Mouse (Mus musculus): ENCODE data around the gene Tex29. TPM values are rescaled to one million over a fixed set of nuclear protein-coding genes. Genes with fewer than 3 reads are reported as not detected.

Tex29 gene
- polyA plus RNA-seq (2015; fragmentation: Nextera tagmentation; extraction: Ambion mirVana): 1.5 TPM in 2 replicates

DNA sequence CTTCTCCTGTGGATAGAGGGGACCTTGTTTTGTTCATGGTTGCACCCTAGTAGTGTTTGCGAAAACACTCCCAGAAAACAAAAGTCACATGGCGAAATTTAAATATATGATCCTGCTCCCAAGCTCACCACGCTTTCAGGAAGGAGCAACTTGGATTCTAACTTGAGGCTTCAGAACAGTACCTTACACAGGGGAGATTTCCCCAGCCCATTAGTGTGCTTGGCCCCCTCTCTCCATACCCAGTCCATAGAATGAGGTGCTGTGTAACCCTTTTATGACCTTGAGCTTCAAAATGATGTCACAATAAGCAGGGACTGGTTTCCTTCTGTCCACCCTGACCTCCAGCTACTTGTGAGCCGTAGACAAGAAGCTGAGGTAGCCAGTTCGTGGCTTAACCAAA is at the start of gene Tex29:
Gene Tex29, plus strand, starts transcription at position 301 of the 400 bp plus-strand sequence.
- Histone ChIP-seq H3K4me1 (replicated peaks; ENCODE audit: insufficient read depth, low read length) (no peaks in the 10 kb centered on the region), H3K9ac (ENCODE audit: low read depth, low read length) (no peak within 1 kb of the TSS), H3K27ac (no peak within 1 kb of the TSS), H3K27me3 (ENCODE audit: insufficient read depth, low read length) (no peaks in the 10 kb centered on the region), H3K4me2 (ENCODE audit: low read length) (no peak within 1 kb of the TSS), H3K9me3 (replicated peaks; ENCODE audit: low read length) (no peaks in the 10 kb centered on the region), H3K4me3 (replicated peaks; ENCODE audit: low read depth, low read length) (no peak within 1 kb of the TSS), H3K36me3 (ENCODE audit: insufficient read depth, low read length) (0 out of 2 replicates have a peak, but pooled peaks cover 3% of the 10 kb centered on the region)
- no peak for ATAC-seq (replicated peaks; ENCODE audit: low FRiP score, low read depth)
- no peak for TF ChIP-seq CTCF (IDR thresholded peaks at IDR 0.05; ENCODE audit: low read depth)
- DNase-seq (ENCODE audit: low spot score): no peak
- 81% methylated on average over 5 of the region's 5 CpGs for WGBS

DNA sequence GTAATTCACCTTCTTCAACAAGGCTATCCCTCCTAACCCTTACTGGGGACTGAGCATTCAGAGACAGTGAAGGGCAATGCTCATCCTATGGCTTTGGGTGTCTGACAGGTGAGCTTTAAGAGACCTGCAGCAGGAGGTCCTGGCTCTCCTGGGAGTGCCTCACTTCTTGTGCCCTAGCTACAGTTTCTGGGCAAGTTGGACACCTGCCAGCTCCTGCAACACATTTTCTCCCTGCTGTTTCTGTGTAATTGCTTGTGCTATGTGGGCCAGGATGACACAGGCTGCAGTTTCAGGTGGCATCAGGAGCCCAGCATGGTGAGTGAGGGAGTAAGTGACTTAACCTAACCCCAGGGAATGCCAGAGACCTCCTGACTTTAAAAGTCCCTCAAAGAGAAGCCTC is 45.3 kb upstream of the Tex29 start:
- TF ChIP-seq CTCF (IDR thresholded peaks at IDR 0.05; ENCODE audit: low read depth): no peak
- Histone ChIP-seq H3K4me1 (replicated peaks; ENCODE audit: insufficient read depth, low read length) (no peaks in the 10 kb centered on the region; the same call in 1 of the 2 replicates), H3K4me3 (replicated peaks; ENCODE audit: low read depth, low read length) (no peak overlapping the region), H3K4me2 (ENCODE audit: low read length) (no peak overlapping the region), H3K9me3 (replicated peaks; ENCODE audit: low read length) (no peaks in the 10 kb centered on the region), H3K27me3 (ENCODE audit: insufficient read depth, low read length) (no peaks in the 10 kb centered on the region), H3K9ac (ENCODE audit: low read depth, low read length) (no peak overlapping the region), H3K27ac (no peak overlapping the region), H3K36me3 (ENCODE audit: insufficient read depth, low read length) (peaks cover 18% of the 10 kb centered on the region; the same call in 1 of the 2 replicates)
- DNase-seq (ENCODE audit: low spot score) (no peak), ATAC-seq (replicated peaks; ENCODE audit: low FRiP score, low read depth) (no peak)

DNA sequence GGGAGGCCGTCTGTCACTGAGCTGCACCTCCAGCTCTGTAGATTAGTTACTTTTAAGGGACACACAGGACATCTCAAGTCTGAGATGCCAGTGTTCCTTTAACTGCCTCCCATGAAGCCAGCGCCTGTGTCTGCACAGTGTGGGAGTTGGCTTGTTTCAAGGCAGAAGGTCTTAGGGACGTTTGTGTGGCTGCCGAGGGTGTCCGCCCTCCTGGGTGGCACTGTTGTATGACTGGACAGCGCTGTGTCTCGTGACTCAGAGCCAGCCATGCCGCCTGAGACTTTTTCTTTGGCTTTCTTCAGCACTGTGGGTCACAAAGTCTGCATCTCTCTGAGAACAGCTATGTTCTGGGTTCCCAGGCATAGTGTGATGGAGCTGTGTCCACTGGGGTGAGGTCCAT is 43.1 kb upstream of the Tex29 start:
- no peak overlapping the region for H3K9ac ChIP-seq (ENCODE audit: low read depth, low read length)
- no peaks in the 10 kb centered on the region for H3K9me3 ChIP-seq (replicated peaks; ENCODE audit: low read length)
- no peaks in the 10 kb centered on the region; the same call in 1 of the 2 replicates for H3K4me1 ChIP-seq (replicated peaks; ENCODE audit: insufficient read depth, low read length)
- no peak overlapping the region for H3K4me2 ChIP-seq (ENCODE audit: low read length)
- TF ChIP-seq CTCF (IDR thresholded peaks at IDR 0.05; ENCODE audit: low read depth): no peak
- H3K27me3 ChIP-seq (ENCODE audit: insufficient read depth, low read length): no peaks in the 10 kb centered on the region
- H3K27ac ChIP-seq: no peak overlapping the region
- DNase-seq (ENCODE audit: low spot score) (no peak), ATAC-seq (replicated peaks; ENCODE audit: low FRiP score, low read depth) (peak; percentile 80)
- H3K4me3 ChIP-seq (replicated peaks; ENCODE audit: low read depth, low read length): no peak overlapping the region
- WGBS: 64% methylated on average over 8 of the region's 8 CpGs
- 0 out of 2 replicates have a peak, but pooled peaks cover 10% of the 10 kb centered on the region for H3K36me3 ChIP-seq (ENCODE audit: insufficient read depth, low read length)

DNA sequence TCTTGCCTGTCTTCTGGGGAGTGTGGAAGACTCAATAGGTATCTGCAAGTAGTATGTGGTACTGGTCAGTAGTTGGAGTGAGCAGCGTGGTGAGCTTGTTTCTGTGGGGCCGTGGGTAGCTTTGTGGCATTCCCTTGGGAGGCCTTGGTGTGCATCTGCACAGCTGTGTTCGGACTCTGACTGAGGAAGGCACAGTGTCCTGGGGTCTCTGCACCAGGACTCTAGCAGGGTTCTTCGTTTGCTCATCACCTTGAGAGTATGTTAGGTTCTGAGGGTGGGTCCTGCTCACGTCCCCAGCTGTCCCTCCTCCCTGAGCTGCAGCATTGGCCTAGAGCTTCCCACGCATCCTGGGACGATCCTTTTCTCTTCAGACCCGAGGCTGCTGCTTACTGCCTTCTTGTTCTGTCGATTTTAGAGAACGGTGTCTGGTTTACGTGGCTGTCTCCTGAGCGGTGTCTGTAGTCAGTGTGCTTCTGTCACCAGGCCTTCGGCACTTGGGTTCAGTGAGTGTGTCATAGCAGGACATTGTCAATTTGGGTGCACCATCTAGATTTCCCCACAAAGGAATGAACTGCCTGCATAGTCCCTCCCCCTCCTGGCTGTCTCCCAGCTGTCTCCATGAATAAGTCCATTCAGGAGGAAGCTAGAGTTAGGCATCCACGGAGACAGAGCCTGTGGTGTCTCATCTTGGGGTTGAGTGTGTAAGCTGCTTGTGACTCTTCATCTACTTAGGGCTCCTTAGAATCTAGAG is 42.4 kb upstream of the Tex29 start:
- Histone ChIP-seq H3K27ac (no peak overlapping the region), H3K9me3 (replicated peaks; ENCODE audit: low read length) (no peaks in the 10 kb centered on the region), H3K9ac (ENCODE audit: low read depth, low read length) (no peak overlapping the region), H3K36me3 (ENCODE audit: insufficient read depth, low read length) (peaks cover 11% of the 10 kb centered on the region; the same call in 1 of the 2 replicates), H3K4me3 (replicated peaks; ENCODE audit: low read depth, low read length) (no peak overlapping the region), H3K27me3 (ENCODE audit: insufficient read depth, low read length) (no peaks in the 10 kb centered on the region), H3K4me1 (replicated peaks; ENCODE audit: insufficient read depth, low read length) (no peaks in the 10 kb centered on the region; the same call in 1 of the 2 replicates), H3K4me2 (ENCODE audit: low read length) (no peak overlapping the region)
- ATAC-seq (replicated peaks; ENCODE audit: low FRiP score, low read depth): no peak; the same call in 1 of the 2 replicates
- TF ChIP-seq CTCF (IDR thresholded peaks at IDR 0.05; ENCODE audit: low read depth): no peak
- WGBS: 81% methylated on average over 14 of the region's 14 CpGs
- no peak for DNase-seq (ENCODE audit: low spot score)

DNA sequence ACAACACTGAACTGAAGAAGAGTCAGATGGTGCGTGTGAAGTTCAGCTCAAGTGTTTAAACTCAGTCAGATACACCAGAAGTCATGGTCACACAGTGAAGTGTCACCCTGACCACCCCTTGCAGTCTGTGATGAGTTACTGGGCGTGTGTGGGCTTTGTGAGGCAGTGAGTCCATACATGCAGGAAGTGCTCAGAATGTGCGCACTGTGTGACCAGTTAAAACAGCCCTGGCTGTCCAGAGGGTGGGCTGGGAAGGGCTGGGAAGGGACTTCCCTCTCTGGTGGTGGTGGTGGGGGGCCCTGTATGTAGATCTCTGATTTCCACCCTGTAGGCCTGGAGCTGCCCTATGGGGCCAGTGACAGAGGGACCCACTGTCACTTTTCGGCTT is 41.8 kb upstream of the Tex29 start:
- H3K27ac ChIP-seq: no peak overlapping the region

DNA sequence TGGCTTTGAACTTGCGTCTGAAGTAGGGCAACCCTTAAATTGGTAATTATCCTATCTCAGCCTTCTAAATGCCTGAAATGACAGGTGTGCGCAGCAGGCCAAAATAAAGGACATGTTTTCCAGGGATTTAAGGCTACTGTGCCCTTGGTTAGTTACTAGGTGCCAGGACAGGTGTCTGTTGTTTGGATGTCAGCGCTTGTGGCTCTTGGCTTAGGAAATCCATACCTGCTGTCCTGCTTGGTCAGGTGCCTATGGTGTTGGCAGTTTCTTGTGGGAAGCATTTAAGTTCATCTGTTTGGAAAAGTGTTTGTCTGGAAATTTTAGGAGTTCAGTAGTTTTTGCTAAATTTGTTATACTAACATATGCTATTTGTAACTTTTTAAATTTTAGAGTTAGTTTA is 41.2 kb upstream of the Tex29 start:
- no peak overlapping the region for H3K4me2 ChIP-seq (ENCODE audit: low read length)
- H3K4me1 ChIP-seq (replicated peaks; ENCODE audit: insufficient read depth, low read length): no peaks in the 10 kb centered on the region; the same call in 1 of the 2 replicates
- no peak overlapping the region for H3K4me3 ChIP-seq (replicated peaks; ENCODE audit: low read depth, low read length)
- WGBS: 91% methylated on average over 3 of the region's 3 CpGs
- no peak overlapping the region for H3K27ac ChIP-seq
- no peaks in the 10 kb centered on the region for H3K9me3 ChIP-seq (replicated peaks; ENCODE audit: low read length)
- TF ChIP-seq CTCF (IDR thresholded peaks at IDR 0.05; ENCODE audit: low read depth): no peak
- no peak for ATAC-seq (replicated peaks; ENCODE audit: low FRiP score, low read depth)
- H3K27me3 ChIP-seq (ENCODE audit: insufficient read depth, low read length): no peaks in the 10 kb centered on the region
- H3K36me3 ChIP-seq (ENCODE audit: insufficient read depth, low read length): peaks cover 10% of the 10 kb centered on the region; the same call in 1 of the 2 replicates
- DNase-seq (ENCODE audit: low spot score): no peak
- H3K9ac ChIP-seq (ENCODE audit: low read depth, low read length): no peak overlapping the region

More for the DNA sequence above, 41.8 kb upstream of the Tex29 start:
- no peak overlapping the region for H3K4me2 ChIP-seq (ENCODE audit: low read length)
- H3K36me3 ChIP-seq (ENCODE audit: insufficient read depth, low read length): peaks cover 10% of the 10 kb centered on the region; the same call in 1 of the 2 replicates
- ATAC-seq (replicated peaks; ENCODE audit: low FRiP score, low read depth) (no peak), DNase-seq (ENCODE audit: low spot score) (no peak)
- no peak for TF ChIP-seq CTCF (IDR thresholded peaks at IDR 0.05; ENCODE audit: low read depth)
- H3K9me3 ChIP-seq (replicated peaks; ENCODE audit: low read length): no peaks in the 10 kb centered on the region
- 92% methylated on average over 4 of the region's 4 CpGs for WGBS
- H3K4me3 ChIP-seq (replicated peaks; ENCODE audit: low read depth, low read length): no peak overlapping the region
- H3K4me1 ChIP-seq (replicated peaks; ENCODE audit: insufficient read depth, low read length): no peaks in the 10 kb centered on the region; the same call in 1 of the 2 replicates
- H3K27me3 ChIP-seq (ENCODE audit: insufficient read depth, low read length): no peaks in the 10 kb centered on the region
- H3K9ac ChIP-seq (ENCODE audit: low read depth, low read length): no peak overlapping the region
